Mouse (Mus musculus) midbrain, embryonic 11.5 days (tissue): ENCODE measurements around the gene LTO1. TPM values are rescaled to one million over a fixed set of nuclear protein-coding genes. Genes with fewer than 3 reads are reported as not detected.
"Not testable (repeated sequence)": the region's sequence is repeated elsewhere in the genome, so short reads cannot be mapped to it uniquely, and the experiment has no call there.

Experiments used
- ATAC-seq: fragments of 200-750 bp; cut with Nextera tagmentation; 2 replicates; pipeline ENCODE4 v1.8.0; 2017; ENCODE audit warnings: moderate TSS enrichment, moderate library complexity; ENCODE audit not compliant: low FRiP score
- DNase-seq: peaks from one replicate; pipeline ENCODE4 v3.0.0; 2015; ENCODE audit warnings: low spot score; ENCODE audit errors: missing footprints
- H3K27ac ChIP-seq: fragments of 300-500 bp; sonication (generic); 2 replicates; pipeline ENCODE4 v1.5.1; 2014; ENCODE audit warnings: low read depth, low read length
- H3K27me3 ChIP-seq: fragments of 300-500 bp; sonication (generic); 2 replicates; pipeline ENCODE4 v1.6.1; 2014; ENCODE audit warnings: mild to moderate bottlenecking, low read length, moderate library complexity, mixed read lengths; ENCODE audit not compliant: control insufficient read depth, insufficient read depth
- H3K36me3 ChIP-seq: fragments of 300-500 bp; sonication (generic); 2 replicates; pipeline ENCODE4 v1.6.1; 2014; ENCODE audit warnings: mild to moderate bottlenecking, low read length, moderate library complexity, mixed read lengths; ENCODE audit not compliant: control insufficient read depth, insufficient read depth
- H3K4me1 ChIP-seq: fragments of 300-500 bp; sonication (generic); 2 replicates; pipeline ENCODE4 v1.6.1; 2014; ENCODE audit warnings: low read length; ENCODE audit not compliant: control insufficient read depth, insufficient read depth
- H3K4me2 ChIP-seq: fragments of 300-500 bp; sonication (generic); 2 replicates; pipeline ENCODE4 v1.6.1; 2014; ENCODE audit warnings: mild to moderate bottlenecking, moderate library complexity
- H3K4me3 ChIP-seq: fragments of 300-500 bp; sonication (generic); 2 replicates; pipeline ENCODE4 v1.5.1; 2014; ENCODE audit warnings: low read depth, low read length
- H3K9ac ChIP-seq: fragments of 300-500 bp; sonication (generic); 2 replicates; pipeline ENCODE4 v1.6.1; 2014; ENCODE audit warnings: low read length
- H3K9me3 ChIP-seq: fragments of 300-500 bp; sonication (generic); 2 replicates; pipeline ENCODE4 v1.6.1; 2016; ENCODE audit warnings: low read length; ENCODE audit not compliant: control insufficient read depth
- WGBS: fragments of 180-500 bp; shearing (Covaris S2); extraction: QIAGEN DNeasy Blood & Tissue Kit; methylation state at CpG from one replicate; pipeline ENCODE4 v1.1.7; 2014; 5-methylcytosine and 5-hydroxymethylcytosine counted together
- polyA plus RNA-seq: library from polyadenylated mRNA; unstranded; fragments of >200 nt; fragmentation: Nextera tagmentation; extraction: Ambion mirVana; gene quantifications from 2 replicates; pipeline ENCODE4 v1.2.1, GENCODE M21; 2014

LTO1 gene
- polyA plus RNA-seq, 1 experiment from 2014 or later, result 28.0 TPM

DNA sequence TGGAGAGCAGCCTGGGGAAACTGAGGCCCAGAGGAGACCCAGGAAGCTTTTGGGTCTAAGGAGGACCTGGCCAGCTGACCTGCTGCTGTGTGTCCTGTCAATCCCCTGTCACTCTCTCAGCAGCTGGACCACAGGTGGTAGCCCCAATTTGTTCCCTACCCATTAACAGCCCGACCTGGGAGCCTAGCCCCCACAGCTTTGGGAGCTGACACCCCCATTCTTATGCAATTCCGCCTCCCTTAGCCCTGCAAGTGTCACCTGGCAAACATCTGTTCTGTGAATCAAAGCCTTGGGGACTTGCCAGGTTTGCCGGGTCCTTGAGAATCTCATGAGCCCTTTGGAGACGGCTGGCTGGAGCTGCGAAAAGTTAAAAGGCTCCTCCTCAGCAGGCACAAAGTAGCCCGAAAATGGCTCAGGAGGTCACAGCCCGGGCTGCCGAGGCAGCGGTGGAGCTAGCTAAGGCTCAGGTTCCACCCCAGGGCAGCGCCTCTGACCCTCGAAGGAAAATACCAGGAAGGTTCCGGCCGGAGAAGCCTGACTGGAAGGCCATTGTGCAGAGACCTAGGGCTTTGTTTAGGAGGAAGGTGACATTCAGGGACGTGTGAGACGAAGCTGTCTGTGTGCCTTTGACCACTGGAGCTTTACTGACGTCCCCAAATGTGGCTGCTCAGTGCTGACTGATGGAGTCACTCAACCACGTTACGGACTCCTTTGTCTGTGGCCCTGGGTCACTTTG is 26.2 kb upstream of the LTO1 start:
- Histone ChIP-seq H3K27ac (no peak overlapping the region), H3K9me3 (no peaks in the 10 kb centered on the region), H3K4me1 (no peaks in the 10 kb centered on the region), H3K4me3 (no peak overlapping the region), H3K9ac (no peak overlapping the region), H3K27me3 (no peaks in the 10 kb centered on the region), H3K4me2 (no peak overlapping the region), H3K36me3 (no peaks in the 10 kb centered on the region)
- DNase-seq (peak; percentile 81), ATAC-seq (no peak)
- WGBS, result 4% methylated on average over 18 of the region's 18 CpGs

DNA sequence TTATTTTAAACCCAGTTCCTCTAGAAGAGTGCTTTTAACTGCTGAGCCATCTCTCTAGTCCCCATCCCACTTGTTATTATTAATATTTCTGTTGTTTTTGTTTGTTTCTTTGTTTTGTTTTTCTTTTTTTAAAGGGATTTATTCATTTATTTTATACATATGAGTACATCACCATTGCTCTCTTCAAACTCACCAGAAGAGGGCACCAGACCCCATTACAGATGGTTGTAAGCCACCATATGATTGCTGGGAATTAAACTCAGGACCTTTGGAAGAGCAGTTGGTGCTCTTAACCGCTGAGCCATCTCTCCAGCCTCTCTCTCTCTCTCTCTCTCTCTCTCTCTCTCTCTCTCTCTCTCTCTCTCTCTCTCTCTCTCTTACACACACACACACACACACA is 24.2 kb upstream of the LTO1 start:
- not testable (repeated sequence) for H3K27me3 ChIP-seq, H3K9me3 ChIP-seq, ATAC-seq, H3K4me2 ChIP-seq, H3K36me3 ChIP-seq, H3K4me3 ChIP-seq, H3K9ac ChIP-seq, DNase-seq, H3K27ac ChIP-seq
- WGBS, result 90% methylated on average over 1 of the region's 1 CpGs
- peaks cover 14% of the 10 kb centered on the region for H3K4me1 ChIP-seq

DNA sequence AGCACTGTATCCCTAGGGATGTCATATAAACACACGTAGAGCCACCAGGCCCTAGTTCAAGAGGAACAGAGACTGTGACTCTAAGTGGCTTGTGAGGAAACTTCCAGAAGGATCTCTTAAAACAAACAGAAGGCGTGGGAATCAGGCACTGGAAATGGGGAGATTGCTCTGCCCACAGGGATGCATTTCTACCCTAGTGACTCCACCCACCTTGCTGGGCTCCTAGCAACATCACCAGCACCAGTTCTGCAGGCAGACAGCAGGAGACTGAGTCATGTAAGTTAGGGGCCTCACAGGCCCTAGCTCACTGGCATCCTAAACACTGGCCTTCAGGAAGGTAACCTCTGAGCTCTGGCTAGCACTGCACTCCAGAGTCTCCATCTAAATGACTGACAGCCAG is 23.0 kb upstream of the LTO1 start:
- DNase-seq (peak; percentile 75), ATAC-seq (no peak)
- Histone ChIP-seq H3K27me3 (peaks cover 13% of the 10 kb centered on the region), H3K9me3 (no peaks in the 10 kb centered on the region), H3K4me1 (peaks cover 24% of the 10 kb centered on the region), H3K9ac (no peak overlapping the region), H3K36me3 (no peaks in the 10 kb centered on the region), H3K4me2 (no peak overlapping the region), H3K27ac (no peak overlapping the region), H3K4me3 (no peak overlapping the region)
- 78% methylated on average over 2 of the region's 2 CpGs for WGBS

DNA sequence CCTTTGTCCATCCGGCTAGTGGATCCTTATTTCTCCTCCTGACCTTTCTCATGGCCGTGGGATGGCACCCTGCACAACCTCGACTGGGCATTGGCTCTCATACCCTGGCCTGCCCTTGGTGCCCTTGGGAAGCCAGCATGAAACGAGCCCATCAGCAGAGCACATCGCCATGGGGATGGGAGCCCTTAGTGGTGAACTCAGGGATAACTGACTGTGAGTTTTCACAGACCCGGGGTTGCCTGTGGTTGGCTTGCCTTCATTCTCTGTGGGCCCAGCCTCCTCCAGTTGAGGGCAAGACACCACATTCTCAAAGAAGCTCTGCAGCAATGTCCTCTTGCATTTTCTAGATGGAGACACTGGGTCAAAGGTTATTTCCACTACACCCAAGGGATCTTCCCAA is 22.6 kb upstream of the LTO1 start:
- ATAC-seq (no peak), DNase-seq (peak; percentile 76)
- Histone ChIP-seq H3K4me2 (no peak overlapping the region), H3K4me3 (no peak overlapping the region), H3K9me3 (no peaks in the 10 kb centered on the region), H3K27me3 (peaks cover 13% of the 10 kb centered on the region), H3K27ac (no peak overlapping the region), H3K4me1 (peaks cover 28% of the 10 kb centered on the region), H3K9ac (no peak overlapping the region), H3K36me3 (no peaks in the 10 kb centered on the region)
- 49% methylated on average over 6 of the region's 6 CpGs for WGBS

DNA sequence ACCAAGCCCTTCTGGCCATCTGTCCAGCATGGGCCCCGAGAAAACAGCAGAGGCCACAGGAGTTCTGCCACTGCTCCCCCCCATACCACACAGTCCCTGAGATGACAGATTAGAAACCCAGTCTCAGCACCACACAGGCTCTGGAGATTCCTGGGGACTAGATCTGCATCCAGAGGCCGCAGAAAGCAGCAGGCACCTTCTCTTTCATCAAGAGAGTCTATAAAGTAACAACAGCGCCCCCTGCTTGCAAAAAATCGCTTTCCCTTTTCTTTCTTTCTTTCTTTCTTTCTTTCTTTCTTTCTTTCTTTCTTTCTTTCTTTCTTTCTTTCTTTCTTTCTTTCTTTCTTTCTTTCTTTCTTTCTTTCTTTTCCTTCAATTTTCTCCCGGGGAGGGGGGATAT is 20.7 kb upstream of the LTO1 start:
- no peak overlapping the region for H3K4me3 ChIP-seq

DNA sequence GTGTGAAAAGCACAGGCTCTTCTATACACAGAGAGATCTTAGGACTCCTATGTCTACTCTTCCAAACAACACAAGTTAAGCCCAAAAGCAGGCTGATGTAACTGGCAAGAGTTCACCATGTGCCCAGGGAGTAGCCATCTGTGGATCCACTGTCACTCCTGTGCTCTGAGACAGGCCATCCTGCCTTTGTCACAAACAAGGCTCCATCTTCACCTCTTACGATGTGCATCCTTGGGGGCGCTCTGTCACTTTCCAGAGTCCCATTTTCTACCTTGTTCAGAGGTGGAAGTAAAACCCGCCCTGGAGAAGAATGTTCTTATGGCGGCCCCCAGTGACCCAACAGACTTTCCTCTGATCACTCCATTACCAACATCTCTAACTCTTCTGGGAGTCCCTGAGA is 20.2 kb upstream of the LTO1 start:
- peaks cover 17% of the 10 kb centered on the region for H3K27me3 ChIP-seq
- peaks cover 46% of the 10 kb centered on the region for H3K4me1 ChIP-seq
- peak overlapping the region; percentile 67; the same call in 1 of the 2 replicates for H3K27ac ChIP-seq
- H3K9me3 ChIP-seq, result no peaks in the 10 kb centered on the region
- peak overlapping the region; percentile 89 for H3K4me2 ChIP-seq
- no peak for ATAC-seq
- H3K9ac ChIP-seq, result peak overlapping the region; percentile 53; the same call in 1 of the 2 replicates
- peak; percentile 94 for DNase-seq
- peak overlapping the region; percentile 60; the same call in 1 of the 2 replicates for H3K4me3 ChIP-seq
- 4% methylated on average over 4 of the region's 4 CpGs for WGBS
- no peaks in the 10 kb centered on the region for H3K36me3 ChIP-seq

More for the DNA sequence above, 20.7 kb upstream of the LTO1 start:
- Histone ChIP-seq H3K27ac (no peak overlapping the region), H3K4me1 (peaks cover 44% of the 10 kb centered on the region), H3K27me3 (peaks cover 17% of the 10 kb centered on the region), H3K9ac (no peak overlapping the region; the same call in 1 of the 2 replicates), H3K9me3 (no peaks in the 10 kb centered on the region), H3K36me3 (no peaks in the 10 kb centered on the region), H3K4me2 (no peak overlapping the region)
- peak; percentile 93 for DNase-seq
- 3% methylated on average over 5 of the region's 5 CpGs for WGBS
- no peak for ATAC-seq

DNA sequence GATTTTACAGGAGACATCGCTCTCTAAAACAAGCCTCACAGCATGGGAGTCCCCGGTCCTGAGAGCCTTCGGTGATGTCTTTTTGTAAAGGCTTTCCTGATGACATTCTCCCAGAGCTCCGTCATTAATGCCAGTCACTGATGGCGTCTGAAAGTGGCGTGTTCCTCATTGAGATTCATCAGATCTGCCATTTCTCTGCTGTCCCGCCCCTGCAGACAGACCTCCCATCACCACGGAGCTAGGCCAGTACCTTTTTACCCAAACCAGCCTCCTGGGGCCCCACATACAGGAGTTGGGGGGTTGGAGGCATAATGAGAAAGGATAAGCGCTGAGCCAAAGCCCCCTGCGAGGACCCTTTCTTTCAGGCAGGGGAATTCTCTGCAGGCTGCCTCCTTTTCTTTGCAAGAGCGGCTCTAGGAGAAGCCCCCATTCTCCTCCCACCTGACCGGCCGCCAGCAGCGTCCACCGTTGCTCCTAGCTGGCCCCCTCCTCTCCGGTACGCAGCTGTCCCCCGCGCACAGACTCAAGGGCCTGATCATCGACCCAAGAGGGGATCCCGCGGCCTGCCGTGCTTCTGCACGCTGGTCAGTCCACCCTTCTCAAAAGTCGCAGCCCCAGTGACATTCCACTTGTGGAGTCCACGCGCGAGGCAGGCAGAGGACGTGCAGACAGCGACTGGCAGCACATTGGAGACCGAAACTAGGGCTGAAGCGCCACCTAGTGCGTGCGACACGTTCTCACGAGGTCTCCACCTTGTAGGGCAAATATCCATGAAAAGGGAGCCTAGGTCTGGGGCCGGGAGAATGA is 19.4 kb upstream of the LTO1 start:
- H3K9me3 ChIP-seq, result no peaks in the 10 kb centered on the region
- H3K36me3 ChIP-seq, result no peaks in the 10 kb centered on the region
- peaks cover 47% of the 10 kb centered on the region for H3K4me1 ChIP-seq
- peak overlapping the region; percentile 89 for H3K4me2 ChIP-seq
- peak overlapping the region; percentile 53; the same call in 1 of the 2 replicates for H3K9ac ChIP-seq
- H3K4me3 ChIP-seq, result peak overlapping the region; percentile 60
- WGBS, result 0% methylated on average over 37 of the region's 37 CpGs
- DNase-seq, result peak; percentile 97
- H3K27me3 ChIP-seq, result peaks cover 17% of the 10 kb centered on the region
- H3K27ac ChIP-seq, result peak overlapping the region; percentile 67; the same call in 1 of the 2 replicates
- ATAC-seq, result peak; percentile 80

DNA sequence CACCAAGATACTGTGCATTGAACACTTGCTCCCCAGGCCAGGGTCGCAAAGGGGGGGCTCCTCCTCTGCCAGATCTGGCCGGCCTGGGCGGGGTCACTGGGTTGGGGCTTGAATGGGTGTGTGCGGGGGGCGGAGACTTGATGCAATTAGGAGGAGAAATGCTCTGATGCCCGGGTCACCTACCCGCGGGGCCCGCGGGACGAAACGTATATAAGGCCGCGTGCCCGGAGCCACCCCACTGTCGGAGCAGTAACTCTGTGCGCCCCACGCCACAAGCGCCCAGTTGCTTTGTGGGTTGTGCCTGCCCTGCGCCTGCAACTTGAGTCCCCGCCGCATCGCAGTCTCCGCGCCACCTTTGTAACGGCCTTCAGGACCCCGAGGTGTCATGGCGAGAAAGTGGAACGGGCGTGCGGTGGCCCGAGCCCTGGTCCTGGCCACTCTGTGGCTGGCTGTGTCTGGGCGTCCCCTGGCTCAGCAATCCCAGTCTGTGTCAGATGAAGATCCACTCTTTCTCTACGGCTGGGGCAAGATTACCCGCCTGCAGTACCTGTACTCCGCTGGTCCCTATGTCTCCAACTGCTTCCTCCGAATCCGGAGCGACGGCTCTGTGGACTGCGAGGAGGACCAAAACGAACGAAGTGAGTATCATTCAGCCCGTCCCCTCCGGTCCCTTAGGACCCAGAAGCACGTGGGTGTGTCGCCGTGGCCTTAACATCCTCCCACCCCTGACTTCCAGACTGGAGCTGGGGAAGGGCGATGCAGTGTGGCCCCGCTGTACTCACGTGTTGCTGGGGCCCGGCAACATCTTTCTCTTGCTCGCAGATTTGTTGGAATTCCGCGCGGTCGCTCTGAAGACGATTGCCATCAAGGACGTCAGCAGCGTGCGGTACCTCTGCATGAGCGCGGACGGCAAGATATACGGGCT is 18.3 kb upstream of the LTO1 start, which contains the start of gene Fgf15:
Fgf15 (plus strand) TSS at position 238 of the 925 bp plus-strand sequence.
- Histone ChIP-seq H3K9ac (peak within 1 kb of the TSS; percentile 73), H3K36me3 (no peaks in the 10 kb centered on the region), H3K4me2 (peak within 1 kb of the TSS; percentile 89), H3K27ac (peak within 1 kb of the TSS; percentile 67), H3K4me3 (peak within 1 kb of the TSS; percentile 60), H3K4me1 (peaks cover 48% of the 10 kb centered on the region), H3K9me3 (no peaks in the 10 kb centered on the region), H3K27me3 (peaks cover 17% of the 10 kb centered on the region)
- WGBS, result under 1% methylated on average over 64 of the region's 65 CpGs
- DNase-seq (peak; percentile 96), ATAC-seq (peak; percentile 57)
